Mouse (Mus musculus): ENCODE results near the gene Garnl3. TPM values are rescaled to one million over a fixed set of nuclear protein-coding genes. Genes with fewer than 3 reads are reported as not detected.

Garnl3 gene
- polyA plus RNA-seq, 1 experiment from 2014 or later: 1.1 TPM

- Histone ChIP-seq H3K27me3 (ENCODE audit: control insufficient read depth, insufficient read depth, low read depth, low read length) (no peaks in the 10 kb centered on the region), H3K4me3 (ENCODE audit: low read depth, low read length) (no peak overlapping the region)
Observed at GRCm38 (mm10) chr2:32968024-32968614, 163.3 kb downstream of the Garnl3 start.

GRCm38 (mm10) chr2:32966689-32967631, 164.5 kb downstream of the Garnl3 start:
- peak overlapping the region; percentile 94 for H3K4me2 ChIP-seq (ENCODE audit: low read depth, low read length)
- H3K27me3 ChIP-seq (ENCODE audit: control insufficient read depth, insufficient read depth, low read depth, low read length): no peaks in the 10 kb centered on the region
- peaks cover 39% of the 10 kb centered on the region for H3K4me1 ChIP-seq (ENCODE audit: control insufficient read depth, low read depth, low read length)
- ATAC-seq (ENCODE audit: low read depth): peak; percentile 84
- H3K9me3 ChIP-seq (replicated peaks; ENCODE audit: control insufficient read depth, low read length): no peaks in the 10 kb centered on the region
- WGBS (ENCODE audit: insufficient replicate concordance): under 1% methylated on average over 55 of the region's 55 CpGs
- peak overlapping the region; percentile 94 for H3K27ac ChIP-seq (ENCODE audit: low read length)
- peaks cover 11% of the 10 kb centered on the region for H3K36me3 ChIP-seq (ENCODE audit: control insufficient read depth, insufficient read depth)
- H3K9ac ChIP-seq (ENCODE audit: low read depth, low read length): peak overlapping the region; percentile 83
- peak overlapping the region; percentile 87 for H3K4me3 ChIP-seq (ENCODE audit: low read depth, low read length)

More at GRCm38 (mm10) chr2:32968024-32968614, 163.3 kb downstream of the Garnl3 start:
- 0 out of 2 replicates have a peak overlapping the region, but pooled peaks have one; percentile 94 for H3K4me2 ChIP-seq (ENCODE audit: low read depth, low read length)
- peaks cover 11% of the 10 kb centered on the region for H3K36me3 ChIP-seq (ENCODE audit: control insufficient read depth, insufficient read depth)
- no peak overlapping the region for H3K27ac ChIP-seq (ENCODE audit: low read length)
- peaks cover 39% of the 10 kb centered on the region for H3K4me1 ChIP-seq (ENCODE audit: control insufficient read depth, low read depth, low read length)
- 77% methylated on average over 9 of the region's 9 CpGs for WGBS (ENCODE audit: insufficient replicate concordance)
- no peak for ATAC-seq (ENCODE audit: low read depth)
- H3K9me3 ChIP-seq (replicated peaks; ENCODE audit: control insufficient read depth, low read length): no peaks in the 10 kb centered on the region
- no peak overlapping the region for H3K9ac ChIP-seq (ENCODE audit: low read depth, low read length)

GRCm38 (mm10) chr2:32966184-32966688, 165.2 kb downstream of the Garnl3 start:
- H3K4me2 ChIP-seq (ENCODE audit: low read depth, low read length): peak overlapping the region; percentile 94
- peaks cover 11% of the 10 kb centered on the region for H3K36me3 ChIP-seq (ENCODE audit: control insufficient read depth, insufficient read depth)
- no peaks in the 10 kb centered on the region for H3K27me3 ChIP-seq (ENCODE audit: control insufficient read depth, insufficient read depth, low read depth, low read length)
- H3K4me3 ChIP-seq (ENCODE audit: low read depth, low read length): peak overlapping the region; percentile 87
- H3K9ac ChIP-seq (ENCODE audit: low read depth, low read length): peak overlapping the region; percentile 83
- no peak for ATAC-seq (ENCODE audit: low read depth)
- 5% methylated on average over 13 of the region's 13 CpGs for WGBS (ENCODE audit: insufficient replicate concordance)
- H3K27ac ChIP-seq (ENCODE audit: low read length): peak overlapping the region; percentile 94
- peaks cover 39% of the 10 kb centered on the region for H3K4me1 ChIP-seq (ENCODE audit: control insufficient read depth, low read depth, low read length)
- H3K9me3 ChIP-seq (replicated peaks; ENCODE audit: control insufficient read depth, low read length): no peaks in the 10 kb centered on the region

DNA sequence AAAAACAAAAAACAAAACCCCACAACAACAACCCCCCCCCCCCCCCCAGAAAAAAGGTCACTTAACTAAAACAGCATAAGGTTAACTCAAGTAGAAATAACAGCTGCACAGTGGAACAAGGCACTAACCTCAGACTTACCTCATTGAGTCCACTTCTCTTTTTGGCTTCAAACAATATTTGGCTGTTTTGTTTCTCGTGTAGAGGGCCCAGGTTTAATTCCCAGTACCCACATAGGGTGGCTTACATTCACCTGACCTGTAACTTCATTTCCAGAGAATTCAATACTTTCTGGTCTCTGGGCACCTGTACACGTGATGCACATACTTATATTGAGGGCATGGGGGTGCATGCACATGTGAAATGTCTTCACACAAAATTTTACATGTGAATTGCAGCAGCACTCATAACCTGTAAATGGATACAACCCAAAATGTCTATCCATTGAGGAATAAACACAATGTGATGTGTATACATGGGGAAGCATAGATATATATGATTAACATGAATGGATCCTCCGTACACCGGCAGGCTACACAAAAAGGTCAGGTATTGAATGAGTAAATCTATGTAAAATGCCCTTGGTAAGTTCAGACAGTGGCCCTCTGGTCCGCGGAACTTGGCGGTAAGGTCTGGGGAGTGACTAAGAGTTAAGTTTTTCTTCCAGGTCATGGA, 165.8 kb downstream of the Garnl3 start:
- WGBS (ENCODE audit: insufficient replicate concordance): 6% methylated on average over 7 of the region's 7 CpGs
- H3K4me3 ChIP-seq (ENCODE audit: low read depth, low read length): peak overlapping the region; percentile 87
- peaks cover 39% of the 10 kb centered on the region for H3K4me1 ChIP-seq (ENCODE audit: control insufficient read depth, low read depth, low read length)
- ATAC-seq (ENCODE audit: low read depth): no peak
- no peak overlapping the region; the same call in 1 of the 2 replicates for H3K9ac ChIP-seq (ENCODE audit: low read depth, low read length)
- H3K9me3 ChIP-seq (replicated peaks; ENCODE audit: control insufficient read depth, low read length): no peaks in the 10 kb centered on the region
- H3K36me3 ChIP-seq (ENCODE audit: control insufficient read depth, insufficient read depth): peaks cover 11% of the 10 kb centered on the region
- peak overlapping the region; percentile 94 for H3K27ac ChIP-seq (ENCODE audit: low read length)
- H3K27me3 ChIP-seq (ENCODE audit: control insufficient read depth, insufficient read depth, low read depth, low read length): no peaks in the 10 kb centered on the region
- peak overlapping the region; percentile 94 for H3K4me2 ChIP-seq (ENCODE audit: low read depth, low read length)

- H3K4me2 ChIP-seq (ENCODE audit: low read depth, low read length): 0 out of 2 replicates have a peak overlapping the region, but pooled peaks have one; percentile 90
- H3K4me3 ChIP-seq (ENCODE audit: low read depth, low read length): no peak overlapping the region
- 29% methylated on average over 10 of the region's 10 CpGs for WGBS (ENCODE audit: insufficient replicate concordance)
- no peak overlapping the region for H3K9ac ChIP-seq (ENCODE audit: low read depth, low read length)
- H3K27me3 ChIP-seq (ENCODE audit: control insufficient read depth, insufficient read depth, low read depth, low read length): no peaks in the 10 kb centered on the region
- H3K27ac ChIP-seq (ENCODE audit: low read length): peak overlapping the region; percentile 49; the same call in 1 of the 2 replicates
- no peaks in the 10 kb centered on the region for H3K9me3 ChIP-seq (replicated peaks; ENCODE audit: control insufficient read depth, low read length)
- peaks cover 39% of the 10 kb centered on the region for H3K4me1 ChIP-seq (ENCODE audit: control insufficient read depth, low read depth, low read length)
- peaks cover 11% of the 10 kb centered on the region for H3K36me3 ChIP-seq (ENCODE audit: control insufficient read depth, insufficient read depth)
- ATAC-seq (ENCODE audit: low read depth): no peak
Observed at GRCm38 (mm10) chr2:32964659-32965457, 166.6 kb downstream of the Garnl3 start.

DNA sequence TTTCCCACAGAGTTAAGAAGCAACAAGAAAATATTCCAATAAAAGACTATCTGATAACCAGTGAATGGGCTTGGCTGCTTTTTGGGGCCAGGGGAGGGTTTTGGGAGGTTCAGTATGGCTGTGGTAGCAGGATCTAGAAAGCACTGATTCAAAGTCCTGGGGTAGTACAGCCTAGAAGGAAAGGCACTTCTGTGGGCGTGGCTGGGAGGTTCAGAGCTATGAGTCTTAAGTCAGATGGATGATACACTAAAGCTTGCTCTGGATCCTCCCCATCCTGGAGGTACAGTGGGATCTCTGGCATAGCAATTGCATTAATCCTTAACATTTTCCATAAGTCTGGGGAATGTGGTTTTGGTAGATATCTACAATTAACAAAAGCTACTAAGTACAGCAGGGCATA, 167.5 kb downstream of the Garnl3 start:
- Histone ChIP-seq H3K36me3 (ENCODE audit: control insufficient read depth, insufficient read depth) (peaks cover 11% of the 10 kb centered on the region), H3K9ac (ENCODE audit: low read depth, low read length) (no peak overlapping the region), H3K27me3 (ENCODE audit: control insufficient read depth, insufficient read depth, low read depth, low read length) (no peaks in the 10 kb centered on the region), H3K9me3 (replicated peaks; ENCODE audit: control insufficient read depth, low read length) (no peaks in the 10 kb centered on the region), H3K4me3 (ENCODE audit: low read depth, low read length) (peak overlapping the region; percentile 73; the same call in 1 of the 2 replicates), H3K4me2 (ENCODE audit: low read depth, low read length) (peak overlapping the region; percentile 90), H3K27ac (ENCODE audit: low read length) (no peak overlapping the region), H3K4me1 (ENCODE audit: control insufficient read depth, low read depth, low read length) (peaks cover 39% of the 10 kb centered on the region)
- 29% methylated on average over 1 of the region's 1 CpGs for WGBS (ENCODE audit: insufficient replicate concordance)
- ATAC-seq (ENCODE audit: low read depth): no peak

DNA sequence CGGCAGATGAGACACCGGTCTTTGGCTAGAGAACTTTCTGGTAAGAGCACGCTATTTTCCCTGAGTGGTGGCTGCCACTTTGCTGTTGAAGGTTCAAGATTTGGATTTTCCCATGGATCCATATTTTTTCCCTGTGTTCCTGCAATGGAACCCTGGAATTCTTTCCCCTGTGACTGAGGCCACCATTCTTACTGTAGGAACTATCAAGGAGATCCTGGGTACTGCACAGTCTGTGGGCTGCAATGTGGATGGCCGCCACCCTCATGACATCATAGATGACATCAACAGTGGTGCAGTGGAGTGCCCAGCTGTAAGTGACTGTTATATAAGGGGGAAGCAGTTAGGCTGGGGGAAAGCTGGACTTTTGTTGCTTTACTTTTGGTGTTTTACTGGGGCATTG, 167.9 kb downstream of the Garnl3 start:
- Histone ChIP-seq H3K27me3 (ENCODE audit: control insufficient read depth, insufficient read depth, low read depth, low read length) (no peaks in the 10 kb centered on the region), H3K36me3 (ENCODE audit: control insufficient read depth, insufficient read depth) (peaks cover 11% of the 10 kb centered on the region), H3K27ac (ENCODE audit: low read length) (0 out of 2 replicates have a peak overlapping the region, but pooled peaks have one; percentile 76), H3K4me3 (ENCODE audit: low read depth, low read length) (peak overlapping the region; percentile 73), H3K9me3 (replicated peaks; ENCODE audit: control insufficient read depth, low read length) (no peaks in the 10 kb centered on the region), H3K4me1 (ENCODE audit: control insufficient read depth, low read depth, low read length) (peaks cover 39% of the 10 kb centered on the region), H3K9ac (ENCODE audit: low read depth, low read length) (peak overlapping the region; percentile 76), H3K4me2 (ENCODE audit: low read depth, low read length) (peak overlapping the region; percentile 90)
- ATAC-seq (ENCODE audit: low read depth): no peak
- WGBS (ENCODE audit: insufficient replicate concordance): 37% methylated on average over 4 of the region's 4 CpGs

GRCm38 (mm10) chr2:32962875-32963220, 168.6 kb downstream of the Garnl3 start:
- Histone ChIP-seq H3K4me2 (ENCODE audit: low read depth, low read length) (peak overlapping the region; percentile 90), H3K27me3 (ENCODE audit: control insufficient read depth, insufficient read depth, low read depth, low read length) (no peaks in the 10 kb centered on the region), H3K36me3 (ENCODE audit: control insufficient read depth, insufficient read depth) (peaks cover 11% of the 10 kb centered on the region), H3K9ac (ENCODE audit: low read depth, low read length) (peak overlapping the region; percentile 76), H3K4me3 (ENCODE audit: low read depth, low read length) (peak overlapping the region; percentile 73), H3K4me1 (ENCODE audit: control insufficient read depth, low read depth, low read length) (peaks cover 38% of the 10 kb centered on the region), H3K27ac (ENCODE audit: low read length) (peak overlapping the region; percentile 76), H3K9me3 (replicated peaks; ENCODE audit: control insufficient read depth, low read length) (no peaks in the 10 kb centered on the region)
- no peak for ATAC-seq (ENCODE audit: low read depth)
- under 1% methylated on average over 9 of the region's 9 CpGs for WGBS (ENCODE audit: insufficient replicate concordance)
